Mouse (Mus musculus) T-helper 1 cell (primary cell): ENCODE data around the gene Fbxl22.

Experiments used
- in situ Hi-C: fragments of 300-600 bp; cut with MboI, MseI; formaldehyde crosslinking; loops from one replicate; pipeline ENCODE4 v1.15.1; 2025; ENCODE audit warnings: high pct_unique_total_duplicates

Fbxl22 gene

DNA sequence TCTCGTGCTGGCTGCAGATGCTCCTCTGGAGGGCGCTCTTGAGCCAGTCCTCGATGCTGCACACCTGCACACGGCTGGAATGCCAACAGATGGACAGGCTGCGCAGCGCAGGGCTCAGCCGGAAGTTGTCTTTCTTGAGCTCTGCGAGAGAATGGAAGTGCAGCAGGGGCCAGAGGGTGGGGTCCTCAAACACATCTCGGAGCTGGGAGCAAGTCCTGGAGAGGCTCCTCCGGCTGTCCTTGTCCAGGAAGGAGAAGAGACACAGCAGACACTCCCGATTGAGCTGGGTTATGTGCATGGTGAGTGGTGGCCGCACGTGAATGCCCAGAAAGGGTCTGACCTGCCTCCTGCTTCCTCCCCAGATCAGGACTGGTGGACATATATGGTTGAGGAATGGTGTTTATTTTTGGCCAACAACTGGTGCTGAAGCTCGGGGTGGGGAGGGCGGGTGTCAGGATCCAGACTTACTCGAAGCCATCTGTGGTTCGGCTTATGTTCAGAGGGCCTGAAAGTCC lies at the start of gene Fbxl22:
TSS of gene Fbxl22 (minus strand) at position 338 of the 515 bp plus-strand sequence.
- in situ Hi-C loops, result no loop called here

DNA sequence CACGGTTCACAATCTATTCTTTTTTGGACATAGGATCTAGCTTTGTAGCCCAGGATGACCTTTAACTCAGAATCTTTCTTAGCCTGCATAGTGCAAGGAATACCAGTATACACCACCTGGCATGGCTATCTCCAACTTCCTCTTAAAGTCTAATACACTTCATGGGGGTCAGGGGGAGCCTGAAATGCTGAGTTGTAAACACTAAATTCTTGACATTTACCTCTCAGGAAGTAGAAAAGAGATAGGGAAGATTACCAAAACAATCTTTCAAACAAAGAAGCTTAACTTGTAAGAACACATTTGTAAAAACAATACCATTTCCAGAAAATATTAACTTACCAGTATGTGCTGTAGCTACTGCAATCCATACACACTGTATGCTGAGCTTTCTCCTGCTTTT lies 47.8 kb upstream of the Fbxl22 start:
- in situ Hi-C loops, result loop anchor here (5.0 kb wide), 1 partner anchor 35 kb away; no protein-coding TSS in a partner anchor

- in situ Hi-C loops, result loop anchor here (5.0 kb wide), 1 partner anchor 34 kb away; no protein-coding TSS in a partner anchor
Measured at GRCm38 (mm10) chr9:66561496-66561895, 47.1 kb upstream of the Fbxl22 start.

DNA sequence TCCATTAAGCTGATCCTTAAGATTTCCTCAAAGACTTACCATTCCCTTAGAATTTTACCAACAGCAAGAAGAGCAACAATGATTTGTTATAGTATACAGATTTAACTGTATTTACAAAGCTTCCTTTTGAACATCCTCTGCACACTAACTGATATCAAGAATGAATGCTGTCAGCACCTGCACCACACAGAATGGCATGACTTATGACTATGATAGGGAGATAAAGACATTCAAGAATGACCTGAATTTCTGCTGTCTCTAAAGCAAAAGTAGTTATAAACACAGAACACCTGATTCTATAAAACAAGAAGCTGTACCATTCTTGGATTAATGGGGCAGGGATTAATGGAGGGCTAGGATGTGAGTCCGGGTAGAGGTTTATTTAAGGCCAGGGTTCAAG lies 46.3 kb upstream of the Fbxl22 start:
- in situ Hi-C loops, result loop anchor here (5.0 kb wide), 1 partner anchor 33 kb away; no protein-coding TSS in a partner anchor

GRCm38 (mm10) chr9:66560295-66560694 lies 45.9 kb upstream of the Fbxl22 start:
- in situ Hi-C loops, result loop anchor here (5.0 kb wide), 1 partner anchor 33 kb away; no protein-coding TSS in a partner anchor

DNA sequence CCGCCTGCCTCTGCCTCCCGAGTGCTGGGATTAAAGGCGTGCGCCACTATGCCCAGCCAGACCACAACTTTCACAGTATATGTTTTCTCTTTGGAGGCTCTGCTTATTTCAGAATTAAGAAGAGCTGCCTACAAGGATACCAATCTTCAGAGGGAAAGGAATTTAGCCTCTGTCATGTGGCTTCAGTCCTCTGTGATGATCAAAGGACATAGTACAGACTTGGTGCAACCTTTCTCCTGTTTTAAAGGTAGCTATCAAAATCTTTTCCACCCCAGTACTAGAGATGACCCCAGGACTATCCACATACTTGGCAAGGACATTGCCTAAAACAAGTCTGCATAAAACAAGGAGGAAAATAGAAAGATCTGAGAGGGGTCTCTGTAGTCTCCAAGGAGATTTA lies 44.6 kb upstream of the Fbxl22 start:
- in situ Hi-C loops, result no loop called here

DNA sequence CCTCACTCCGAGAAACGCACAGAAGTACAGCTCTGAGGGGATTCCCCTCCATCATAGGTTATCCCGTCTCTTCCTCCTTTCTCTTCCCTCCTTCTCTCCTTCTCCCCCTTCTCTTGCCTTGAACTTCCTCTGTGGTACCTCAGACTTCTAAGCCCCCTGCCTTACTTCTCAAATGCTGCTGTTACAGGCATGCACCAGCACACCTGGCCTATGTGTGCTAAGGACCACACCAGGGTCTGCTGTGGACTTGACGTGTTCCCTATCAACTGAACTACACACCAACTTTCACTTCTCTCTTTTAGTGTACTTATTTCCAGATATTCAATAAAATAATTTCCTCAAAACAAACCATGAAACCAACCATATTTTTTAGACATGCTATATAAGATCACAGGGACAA lies 28.4 kb upstream of the Fbxl22 start:
- in situ Hi-C loops, result no loop called here

- in situ Hi-C loops, result no loop called here
Measured at GRCm38 (mm10) chr9:66521595-66521994, 7.2 kb upstream of the Fbxl22 start.

DNA sequence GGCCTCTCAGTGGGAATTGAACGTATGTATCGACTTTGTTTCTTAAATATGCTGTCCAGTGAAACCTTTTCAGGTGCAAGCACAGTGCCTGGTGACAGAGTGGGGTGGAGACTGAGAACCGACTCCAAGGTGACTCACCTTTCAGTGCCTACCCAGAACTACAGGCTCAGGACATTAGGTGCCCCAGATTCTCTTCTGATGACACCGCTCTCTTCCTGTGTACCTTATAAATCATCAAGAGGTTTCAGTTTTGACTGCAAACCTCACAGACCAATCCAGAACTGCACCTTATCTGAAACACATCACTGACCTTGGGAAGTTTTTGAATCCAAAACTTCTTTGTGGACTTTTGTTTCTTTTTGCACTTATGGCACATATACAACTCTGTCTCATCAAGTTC lies 5.9 kb upstream of the Fbxl22 start:
- in situ Hi-C loops, result no loop called here

DNA sequence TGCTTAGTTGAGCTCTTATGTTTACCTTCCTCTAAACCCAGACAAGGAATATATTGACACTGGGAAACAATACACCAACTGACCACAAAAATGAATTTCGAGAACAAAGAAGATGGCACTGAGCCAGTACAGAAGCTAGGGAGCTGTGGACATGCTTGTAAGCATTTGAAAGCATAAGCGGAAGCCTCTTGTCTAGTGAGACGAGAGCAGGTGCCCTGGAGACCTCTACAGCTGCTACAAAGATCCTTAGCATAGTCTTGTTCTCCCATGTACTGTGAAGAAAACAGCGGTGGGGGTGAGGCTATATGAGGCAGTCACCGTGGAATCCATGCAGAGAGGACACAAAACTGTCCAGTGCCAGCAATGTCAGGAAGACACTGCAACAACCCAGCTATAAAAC lies 4.5 kb upstream of the Fbxl22 start:
- in situ Hi-C loops, result no loop called here

DNA sequence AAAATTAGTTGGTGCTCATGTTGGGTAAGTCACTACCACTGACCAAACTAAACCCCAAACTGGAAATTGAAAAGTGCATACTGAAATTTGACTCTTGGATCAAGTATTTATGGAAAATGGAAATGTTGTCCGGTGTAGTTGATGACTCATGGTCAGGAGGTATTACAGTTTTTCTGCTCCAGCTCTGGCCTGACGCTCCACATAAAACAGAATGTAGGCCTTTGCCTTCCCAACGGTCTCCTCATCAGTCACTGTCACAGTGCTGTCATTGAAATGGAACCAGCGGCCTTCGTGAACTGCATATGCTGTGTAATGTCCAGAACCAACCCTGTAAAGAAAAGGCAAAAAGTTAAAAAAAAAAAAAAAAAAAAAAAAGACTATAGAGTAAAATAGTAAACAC lies 3.9 kb upstream of the Fbxl22 start:
- in situ Hi-C loops, result no loop called here

GRCm38 (mm10) chr9:66517746-66518145 lies 3.4 kb upstream of the Fbxl22 start:
- in situ Hi-C loops, result no loop called here

DNA sequence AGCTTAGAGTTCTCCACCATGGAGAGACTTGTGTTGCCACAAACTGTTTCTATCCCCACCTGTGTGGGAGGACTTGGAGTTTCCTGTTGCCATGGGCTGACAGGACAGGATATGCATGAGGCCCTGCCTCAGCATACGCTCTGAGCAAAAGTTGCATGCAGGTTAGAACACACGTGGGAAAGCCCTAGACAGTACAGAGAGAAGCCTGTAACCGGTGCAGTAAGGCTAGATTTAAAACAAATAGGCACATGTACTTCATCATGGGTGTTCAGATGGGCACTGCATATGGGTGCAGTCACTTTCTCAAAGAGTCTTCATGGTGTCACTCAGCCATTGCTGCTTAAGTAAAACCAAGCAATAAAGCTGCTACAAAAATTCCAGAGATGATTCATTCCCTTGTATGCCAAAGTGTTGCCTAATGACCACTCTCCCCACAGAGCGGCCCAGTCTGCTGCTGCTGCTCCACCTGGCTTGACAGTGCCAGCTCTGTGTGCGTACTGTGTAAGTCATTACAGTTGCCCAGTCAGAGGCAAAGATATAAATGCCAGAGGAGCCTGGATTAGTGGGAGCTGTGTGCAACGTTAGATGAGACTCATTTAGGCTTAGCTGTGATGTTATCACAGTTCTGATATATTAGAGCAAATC lies 2.0 kb upstream of the Fbxl22 start:
- in situ Hi-C loops, result no loop called here

GRCm38 (mm10) chr9:66515680-66516210 lies 1.4 kb upstream of the Fbxl22 start:
- in situ Hi-C loops, result no loop called here

DNA sequence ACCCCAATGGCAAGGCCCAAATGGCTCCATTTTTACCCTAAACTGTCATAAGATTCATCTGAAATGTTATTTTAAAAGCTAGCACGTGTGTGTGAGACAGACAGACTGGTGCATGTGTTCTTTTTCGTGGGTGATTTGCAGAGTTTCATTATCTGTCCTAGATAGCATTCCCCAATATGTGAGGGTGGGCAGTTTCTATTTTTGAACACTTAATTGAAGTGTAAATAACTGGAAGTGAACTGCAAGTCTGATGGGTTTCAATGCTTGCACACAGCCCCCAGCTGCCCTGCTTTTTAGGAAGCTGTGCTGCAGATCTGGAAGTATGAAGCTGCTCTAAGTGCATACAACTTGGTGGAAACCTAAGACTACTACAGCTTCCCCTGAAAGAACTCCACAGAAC lies 722 bp upstream of the Fbxl22 start:
- in situ Hi-C loops, result no loop called here

- in situ Hi-C loops, result no loop called here
Measured at GRCm38 (mm10) chr9:66513661-66514255, 635 bp downstream of the Fbxl22 start.

- in situ Hi-C loops, result no loop called here
Measured at GRCm38 (mm10) chr9:66513150-66513549, 1.2 kb downstream of the Fbxl22 start.

DNA sequence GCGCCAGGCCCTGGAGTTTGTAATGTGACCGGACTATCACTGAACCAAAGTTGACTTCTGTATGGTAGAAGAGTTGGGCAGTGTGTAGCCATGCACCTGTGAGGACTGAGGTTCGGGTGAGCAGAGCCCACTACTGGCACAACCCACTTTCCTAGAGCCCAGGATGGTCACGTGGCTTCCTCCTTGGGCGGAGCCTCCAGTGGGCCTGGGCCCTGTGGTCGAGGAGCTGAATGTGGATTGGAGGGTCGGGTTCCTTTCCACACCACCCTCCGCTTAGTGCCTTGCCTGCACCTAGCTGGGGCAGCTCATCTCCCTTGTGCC lies 2.1 kb downstream of the Fbxl22 start:
- in situ Hi-C loops, result no loop called here

DNA sequence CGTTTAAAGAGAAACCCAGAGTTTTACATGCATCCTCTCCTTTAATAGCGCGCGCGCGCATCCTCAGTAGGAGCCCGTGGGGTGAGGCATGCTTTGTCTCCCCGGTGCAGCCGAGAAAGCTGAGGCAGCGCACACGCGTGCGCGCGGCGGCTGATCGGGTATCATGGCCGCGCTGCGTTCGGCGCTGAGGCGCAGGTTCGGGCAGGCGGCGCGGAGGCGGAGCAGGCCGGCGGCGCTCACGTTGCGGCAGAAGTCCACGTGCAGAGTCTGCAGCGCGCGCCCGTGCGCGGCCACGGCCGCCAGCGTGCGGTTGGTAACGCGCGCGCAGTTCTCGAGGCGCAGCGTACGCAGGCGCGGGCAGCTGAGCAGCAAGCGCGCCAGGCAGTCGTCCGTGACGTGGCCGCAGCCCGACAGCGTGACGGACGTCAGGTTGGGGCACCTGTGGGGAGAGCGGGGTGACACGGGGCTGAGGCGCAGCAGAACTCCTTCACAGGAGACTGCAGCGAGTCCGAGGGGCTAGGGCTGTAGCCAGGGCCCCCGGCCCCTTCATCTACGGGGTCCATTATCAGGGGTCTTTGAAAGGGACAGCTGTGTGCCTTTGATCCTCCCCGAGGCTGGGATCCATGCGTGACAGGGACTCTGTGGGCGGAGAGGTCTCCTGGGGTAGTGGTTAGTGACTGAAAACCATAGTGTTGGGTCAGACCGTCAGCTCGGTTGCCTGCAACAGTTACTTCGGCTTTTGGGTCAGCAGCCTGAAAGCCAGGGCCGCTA lies 2.6 kb downstream of the Fbxl22 start:
- in situ Hi-C loops, result no loop called here

DNA sequence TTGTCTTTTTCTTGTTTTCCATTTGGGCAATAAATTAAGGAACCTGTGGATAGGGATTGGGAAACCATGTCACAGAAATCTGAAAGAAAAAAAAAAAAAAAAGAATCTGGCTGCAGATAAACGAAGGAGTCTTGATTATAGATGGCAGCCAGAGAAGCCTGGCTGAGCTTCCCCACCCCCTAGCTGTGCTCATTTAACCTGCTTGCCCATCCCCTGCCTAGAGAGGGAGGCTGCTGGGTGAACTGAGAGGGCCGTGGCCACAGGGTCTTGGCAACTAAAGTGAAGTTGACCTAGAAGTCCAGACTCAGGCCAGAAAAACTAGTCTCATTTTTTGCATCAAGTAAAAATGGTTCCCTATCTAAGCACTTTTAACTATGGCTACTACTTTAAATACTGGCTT lies 3.4 kb downstream of the Fbxl22 start:
- in situ Hi-C loops, result no loop called here

DNA sequence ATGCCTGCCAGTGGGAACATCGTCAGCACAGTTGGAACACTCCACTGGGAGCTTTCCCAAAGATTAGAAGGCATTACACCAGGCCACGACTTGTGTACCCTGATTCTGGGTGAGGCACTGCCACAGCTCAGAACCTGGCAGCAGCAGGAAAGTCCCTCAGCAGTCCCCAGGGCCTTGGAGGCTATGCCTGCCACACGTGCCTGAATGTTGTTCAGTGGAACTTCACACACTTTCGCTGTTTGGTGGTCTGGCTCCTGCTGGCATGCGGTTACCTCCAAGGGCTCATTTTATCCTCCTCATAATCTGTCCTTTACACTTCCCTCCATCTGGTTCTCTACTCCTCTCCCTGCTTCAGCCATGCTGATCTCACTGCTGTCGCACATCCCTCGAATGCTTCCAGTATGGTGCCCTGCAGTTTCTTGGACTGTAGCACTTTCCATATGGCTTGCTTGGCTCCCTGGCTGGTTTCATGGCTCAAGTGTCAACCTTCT lies 4.0 kb downstream of the Fbxl22 start:
- in situ Hi-C loops, result no loop called here

- in situ Hi-C loops, result no loop called here
Measured at GRCm38 (mm10) chr9:66508890-66509399, 5.4 kb downstream of the Fbxl22 start.
